In the genomic region with DNA sequence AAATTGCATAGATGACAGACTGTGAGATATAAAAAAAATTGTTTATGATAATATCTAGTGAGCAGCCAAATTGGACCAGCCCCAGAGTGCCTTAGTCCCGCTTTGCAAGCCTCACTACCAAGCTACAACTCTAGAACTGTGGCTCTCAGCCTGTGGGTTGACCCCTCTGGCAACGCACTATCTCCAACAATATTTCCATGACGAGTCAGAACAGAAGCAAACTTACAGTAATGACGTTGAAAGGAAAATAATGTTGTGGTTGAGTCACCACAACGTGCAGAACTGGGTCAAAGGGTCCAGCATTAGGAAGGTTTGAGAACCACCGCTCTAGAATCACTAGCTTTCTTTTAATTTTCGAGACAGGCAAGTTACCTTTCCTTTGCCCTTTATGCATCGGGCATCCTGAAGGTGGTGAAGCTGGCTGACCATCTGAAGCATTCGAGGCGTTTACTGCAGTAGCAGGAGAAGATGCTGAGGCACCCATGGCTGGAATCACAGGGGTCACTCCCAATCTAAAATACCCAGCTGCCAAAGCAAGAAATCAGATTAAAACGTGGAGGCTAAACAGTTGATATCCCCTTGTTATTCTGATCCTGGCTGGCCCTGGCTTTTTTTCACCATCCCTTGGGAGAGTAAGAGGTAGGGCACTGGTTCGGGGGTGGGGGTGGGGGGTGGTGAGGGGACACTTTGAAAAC, we compare ENCODE assay signal across 8 mouse cellular contexts. TPM values are rescaled to one million over a fixed set of nuclear protein-coding genes. Genes with fewer than 3 reads are reported as not detected.
DNase-seq lines count a peak whose midpoint lies in the region; ATAC-seq and TF ChIP-seq lines count a peak whose summit lies in the region.

No protein-coding gene starts in this region.

- H3K4me1 ChIP-seq in heart, embryonic 14.5 days (ENCODE audit: control insufficient read depth in 2 of 2, insufficient read depth in 2 of 2, low read length in 2 of 2), result peaks cover 0 to 4% of the 10 kb centered on the region in 2 experiments; a peak in 1 of 4 replicates
- H3K4me1 ChIP-seq in ES-Bruce4 (ENCODE audit: control insufficient read depth, insufficient read depth, low read length), result no peaks in the 10 kb centered on the region
- peaks cover 5% of the 10 kb centered on the region for H3K4me1 ChIP-seq in liver, embryonic 16.5 days (ENCODE audit: control insufficient read depth, low read depth, low read length)

- H3K4me3 ChIP-seq in heart, embryonic 14.5 days (ENCODE audit: control insufficient read depth in 1 of 2, insufficient read depth in 1 of 2, low read depth in 1 of 2, low read length in 2 of 2), result peak overlapping the region; percentile 58 to 76
- H3K4me3 ChIP-seq in ES-Bruce4 (ENCODE audit: low read depth, low read length), result peak overlapping the region; percentile 70
- peak overlapping the region; percentile 73 for H3K4me3 ChIP-seq in liver, embryonic 16.5 days (ENCODE audit: low read depth, low read length)

- DNase-seq in heart, adult 9 months (ENCODE audit: low spot score in 2 of 2), result no peak
- DNase-seq in testis, postnatal 10 days (ENCODE audit: low spot score), result peak; percentile 34
- DNase-seq in left cerebral cortex, adult 18-20 months (ENCODE audit: low spot score in 2 of 2), result no peak
- no peak for DNase-seq in adrenal gland, postnatal 4 days (ENCODE audit: low spot score in 2 of 2)

- no peak for TF ChIP-seq CTCF in ES-Bruce4 (IDR thresholded peaks at IDR 0.05; ENCODE audit: low read depth, low read length)

- TF ChIP-seq POLR2A in ES-Bruce4 (IDR thresholded peaks at IDR 0.05; ENCODE audit: insufficient read depth, low read length), result no peak

- H3K27ac ChIP-seq in heart, embryonic 14.5 days (replicated peaks in 1 of 2; ENCODE audit: control insufficient read depth in 1 of 2, insufficient read depth in 1 of 2, low read depth in 2 of 2, low read length in 2 of 2), result peak overlapping the region in 1 of 2 experiments; percentile 88; a peak in 1 of 4 replicates
- no peak overlapping the region for H3K27ac ChIP-seq in ES-Bruce4 (ENCODE audit: insufficient read depth, low read length)
- peak overlapping the region; percentile 89 for H3K27ac ChIP-seq in liver, embryonic 16.5 days (ENCODE audit: low read length)

- H3K9ac ChIP-seq in heart, embryonic 14.5 days (ENCODE audit: low read length), result peak overlapping the region; percentile 84
- peak overlapping the region; percentile 57 for H3K9ac ChIP-seq in ES-Bruce4 (ENCODE audit: low read depth, poor library complexity, severe bottlenecking)
- peak overlapping the region; percentile 73 for H3K9ac ChIP-seq in liver, embryonic 16.5 days (ENCODE audit: low read depth, low read length)

- ATAC-seq in heart, embryonic 14.5 days (ENCODE audit: insufficient number of reproducible peaks, insufficient read depth, low FRiP score, low read depth), result no peak
- 0 out of 2 replicates have a peak, but pooled peaks have one; percentile 8 for ATAC-seq in granulocyte monocyte progenitor cell, adult 5-6 weeks (replicated peaks; ENCODE audit: poor library complexity, severe bottlenecking)
- ATAC-seq in liver, embryonic 16.5 days (ENCODE audit: low read depth), result no peak

- H3K36me3 ChIP-seq in heart, embryonic 14.5 days (ENCODE audit: control insufficient read depth, insufficient read depth, low read length), result peaks cover 23% of the 10 kb centered on the region
- peaks cover 6% of the 10 kb centered on the region for H3K36me3 ChIP-seq in ES-Bruce4 (ENCODE audit: control insufficient read depth, insufficient read depth, low read length, poor library complexity, severe bottlenecking)
- no peaks in the 10 kb centered on the region for H3K36me3 ChIP-seq in liver, embryonic 16.5 days (ENCODE audit: control insufficient read depth, insufficient read depth)

- 43% methylated on average over 12 of the region's 12 CpGs for WGBS in heart, embryonic 14.5 days
- WGBS in liver, embryonic 16.5 days (ENCODE audit: insufficient replicate concordance), result 34% methylated on average over 12 of the region's 12 CpGs

- no peak for TF ChIP-seq EP300 in ES-Bruce4 (IDR thresholded peaks at IDR 0.05; ENCODE audit: insufficient read depth, low read depth, low read length)

- peak overlapping the region; percentile 58 for H3K4me2 ChIP-seq in heart, embryonic 14.5 days (ENCODE audit: low read length)
- peak overlapping the region; percentile 64 for H3K4me2 ChIP-seq in liver, embryonic 16.5 days (ENCODE audit: low read depth, low read length)

- H3K27me3 ChIP-seq in heart, embryonic 14.5 days (ENCODE audit: control insufficient read depth, insufficient read depth, low read length), result no peaks in the 10 kb centered on the region
- H3K27me3 ChIP-seq in ES-Bruce4 (ENCODE audit: control insufficient read depth, insufficient read depth, low read length, poor library complexity, severe bottlenecking), result no peaks in the 10 kb centered on the region
- H3K27me3 ChIP-seq in liver, embryonic 16.5 days (ENCODE audit: control insufficient read depth, insufficient read depth, low read depth, low read length), result no peaks in the 10 kb centered on the region

- no peaks in the 10 kb centered on the region for H3K9me3 ChIP-seq in heart, embryonic 14.5 days (ENCODE audit: control insufficient read depth, low read length)
- no peaks in the 10 kb centered on the region for H3K9me3 ChIP-seq in ES-Bruce4 (replicated peaks; ENCODE audit: control insufficient read depth, insufficient read depth, low read length, poor library complexity, severe bottlenecking)
- no peaks in the 10 kb centered on the region for H3K9me3 ChIP-seq in liver, embryonic 16.5 days (replicated peaks; ENCODE audit: control insufficient read depth, low read length)

RNA-seq across cellular contexts. Expression of gene Hccs, which starts 1.0 kb away (rescaled TPM):
- 52.4 and 56.1 TPM in 2 replicates for polyA plus RNA-seq in heart, embryonic 14.5 days (2014; fragmentation: Nextera tagmentation; extraction: Ambion mirVana)
- polyA plus RNA-seq in ES-Bruce4 (2011; ENCODE audit: insufficient read depth, insufficient read length, low read depth, missing spikeins), result 25.1 and 25.7 TPM in 2 replicates
- total RNA-seq in granulocyte monocyte progenitor cell, adult 5-6 weeks (2014; fragmentation: Nextera tagmentation), result 30.7 and 33.7 TPM in 2 replicates
- total RNA-seq in granulocyte monocyte progenitor cell, adult 5-6 weeks (2017), result 34.1 and 37.2 TPM in 2 replicates
- 8.3 and 10.0 TPM in 2 replicates for polyA plus RNA-seq in liver, embryonic 16.5 days (2015; fragmentation: Nextera tagmentation; extraction: Ambion mirVana)
- 10 to 100 TPM; 21.5 to 23.3 TPM for total RNA-seq in left cerebral cortex, adult 18-20 months (2021)
- total RNA-seq in adrenal gland, postnatal 4 days (2021), result 10 to 100 TPM; 27.3 to 27.6 TPM
